Mouse (Mus musculus) lung, embryonic 16.5 days (tissue): ENCODE data around the gene Gm10320. TPM values are rescaled to one million over a fixed set of nuclear protein-coding genes. Genes with fewer than 3 reads are reported as not detected.

Experiments used
- ATAC-seq: fragments of 200-750 bp; cut with Nextera tagmentation; 2 replicates; pipeline ENCODE4 v1.8.0; 2017; ENCODE audit warnings: low read depth, mild to moderate bottlenecking, moderate library complexity
- H3K27ac ChIP-seq: fragments of 300-500 bp; sonication (generic); 2 replicates; pipeline ENCODE4 v1.5.1; 2014; ENCODE audit warnings: mild to moderate bottlenecking, control low read depth, low read length
- H3K27me3 ChIP-seq: fragments of 300-500 bp; sonication (generic); 2 replicates; pipeline ENCODE4 v1.6.1; 2014; ENCODE audit warnings: low read depth, low read length, mixed read lengths; ENCODE audit not compliant: control insufficient read depth, insufficient read depth
- H3K36me3 ChIP-seq: fragments of 300-500 bp; sonication (generic); 2 replicates; pipeline ENCODE4 v1.6.1; 2014; ENCODE audit warnings: low read length; ENCODE audit not compliant: control insufficient read depth, insufficient read depth
- H3K4me1 ChIP-seq: fragments of 300-500 bp; sonication (generic); replicated peaks from 2 replicates; pipeline ENCODE4 v1.6.1; 2014; ENCODE audit warnings: low read length, mixed read lengths; ENCODE audit not compliant: control insufficient read depth, insufficient read depth
- H3K4me2 ChIP-seq: fragments of 300-500 bp; sonication (generic); 2 replicates; pipeline ENCODE4 v1.6.1; 2014; ENCODE audit warnings: low read depth, low read length, control low read depth
- H3K4me3 ChIP-seq: fragments of 300-500 bp; sonication (generic); 2 replicates; pipeline ENCODE4 v1.5.1; 2014; ENCODE audit warnings: mild to moderate bottlenecking, low read length, control low read depth
- H3K9ac ChIP-seq: fragments of 300-500 bp; sonication (generic); 2 replicates; pipeline ENCODE4 v1.6.1; 2014; ENCODE audit warnings: low read length, control low read depth
- H3K9me3 ChIP-seq: fragments of 300-500 bp; sonication (generic); 2 replicates; pipeline ENCODE4 v1.6.1; 2016; ENCODE audit warnings: low read length; ENCODE audit not compliant: control insufficient read depth
- WGBS: fragments of 180-500 bp; shearing (Covaris S2); extraction: QIAGEN DNeasy Blood & Tissue Kit; methylation state at CpG from one replicate; pipeline ENCODE4 v1.1.7; 2014; 5-methylcytosine and 5-hydroxymethylcytosine counted together
- polyA plus RNA-seq: library from polyadenylated mRNA; unstranded; fragments of >200 nt; fragmentation: Nextera tagmentation; extraction: Ambion mirVana; gene quantifications from 2 replicates; pipeline ENCODE4 v1.2.1, GENCODE M21; 2015

Gm10320 gene
- polyA plus RNA-seq, 1 experiment from 2014 or later = 1.2 TPM

- Histone ChIP-seq H3K9ac (no peak overlapping the region), H3K27ac (no peak overlapping the region), H3K9me3 (no peaks in the 10 kb centered on the region), H3K36me3 (no peaks in the 10 kb centered on the region), H3K4me1 (peaks cover 4% of the 10 kb centered on the region), H3K4me3 (no peak overlapping the region), H3K27me3 (no peaks in the 10 kb centered on the region), H3K4me2 (no peak overlapping the region)
- ATAC-seq = no peak
- 38% methylated on average over 4 of the region's 4 CpGs for WGBS
Observed at GRCm38 (mm10) chr13:98476839-98477495, 14.8 kb downstream of the Gm10320 start.

DNA sequence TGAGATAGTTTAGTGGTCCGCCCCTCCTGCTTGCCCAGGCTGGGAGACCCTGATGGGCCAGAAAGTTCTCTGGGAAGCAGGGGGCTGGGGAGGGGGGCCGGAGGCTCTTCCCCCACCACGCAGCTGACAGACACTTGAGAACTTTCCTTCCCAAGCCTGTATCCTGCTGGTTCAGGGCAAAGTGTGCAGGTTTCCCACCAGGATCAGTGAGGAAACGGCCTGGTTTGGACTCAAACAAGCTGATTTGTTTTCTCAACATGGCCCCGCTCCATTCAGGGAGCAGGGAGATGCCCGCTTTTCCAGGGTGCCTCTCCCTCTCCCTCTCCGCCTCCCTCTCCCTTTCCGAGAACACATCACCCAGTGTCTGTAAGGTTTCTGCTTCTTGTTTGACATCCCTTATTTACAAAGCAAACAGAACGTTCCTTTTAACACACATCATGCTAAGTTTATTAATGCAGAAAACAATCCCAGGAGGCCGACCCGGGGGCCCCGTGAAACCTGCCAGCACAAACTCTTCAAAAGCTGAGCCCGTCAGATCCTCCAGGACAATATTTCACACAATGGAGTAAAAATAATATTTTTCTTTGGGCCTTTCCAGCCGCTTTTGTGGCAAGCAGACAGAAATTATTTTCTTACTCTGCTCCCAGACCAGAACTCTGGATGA, 15.5 kb downstream of the Gm10320 start:
- WGBS = 29% methylated on average over 14 of the region's 14 CpGs
- no peak for ATAC-seq
- H3K9ac ChIP-seq = no peak overlapping the region
- no peak overlapping the region for H3K4me3 ChIP-seq
- H3K9me3 ChIP-seq = no peaks in the 10 kb centered on the region
- peaks cover under 1% of the 10 kb centered on the region; the same call in 1 of the 2 replicates for H3K27me3 ChIP-seq
- H3K27ac ChIP-seq = no peak overlapping the region
- H3K36me3 ChIP-seq = no peaks in the 10 kb centered on the region
- no peak overlapping the region for H3K4me2 ChIP-seq
- peaks cover 4% of the 10 kb centered on the region for H3K4me1 ChIP-seq

GRCm38 (mm10) chr13:98475681-98476080, 16.1 kb downstream of the Gm10320 start:
- ATAC-seq = no peak
- no peak overlapping the region for H3K4me2 ChIP-seq
- no peak overlapping the region for H3K27ac ChIP-seq

DNA sequence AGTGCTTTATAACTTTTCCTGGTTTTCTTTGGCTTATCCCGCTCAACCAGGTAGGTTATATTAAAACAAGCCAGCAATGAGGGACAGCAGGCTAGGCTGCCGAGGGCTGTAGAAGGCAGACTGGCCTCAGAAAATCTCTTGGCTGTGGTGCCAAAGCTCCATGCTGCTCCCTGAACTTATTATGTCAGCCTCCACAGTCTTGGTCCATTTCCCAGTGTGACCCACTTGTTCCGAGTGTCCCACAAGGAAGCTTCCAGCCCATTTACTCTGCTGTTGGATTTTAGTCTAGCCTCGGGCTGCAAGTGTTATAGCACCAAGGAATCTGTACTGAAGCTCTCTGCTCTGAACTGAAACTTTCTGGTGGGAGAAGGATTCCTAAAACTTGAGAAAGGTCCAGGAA, 18.8 kb downstream of the Gm10320 start:
- ATAC-seq = no peak
- H3K27me3 ChIP-seq = peaks cover 4% of the 10 kb centered on the region; the same call in 1 of the 2 replicates
- no peaks in the 10 kb centered on the region for H3K36me3 ChIP-seq
- no peak overlapping the region for H3K4me2 ChIP-seq
- H3K4me1 ChIP-seq = peaks cover 4% of the 10 kb centered on the region
- no peak overlapping the region for H3K27ac ChIP-seq
- no peak overlapping the region for H3K9ac ChIP-seq
- H3K4me3 ChIP-seq = no peak overlapping the region
- WGBS = 82% methylated on average over 4 of the region's 4 CpGs
- no peaks in the 10 kb centered on the region for H3K9me3 ChIP-seq

More at GRCm38 (mm10) chr13:98475681-98476080, 16.1 kb downstream of the Gm10320 start:
- Histone ChIP-seq H3K36me3 (no peaks in the 10 kb centered on the region), H3K27me3 (peaks cover 4% of the 10 kb centered on the region; the same call in 1 of the 2 replicates), H3K9me3 (no peaks in the 10 kb centered on the region), H3K9ac (no peak overlapping the region), H3K4me3 (no peak overlapping the region), H3K4me1 (peaks cover 4% of the 10 kb centered on the region)
- 36% methylated on average over 8 of the region's 8 CpGs for WGBS

- Histone ChIP-seq H3K27me3 (peaks cover 4% of the 10 kb centered on the region; the same call in 1 of the 2 replicates), H3K9ac (no peak overlapping the region), H3K27ac (no peak overlapping the region), H3K4me2 (no peak overlapping the region), H3K9me3 (no peaks in the 10 kb centered on the region), H3K4me3 (no peak overlapping the region), H3K36me3 (no peaks in the 10 kb centered on the region), H3K4me1 (peaks cover 4% of the 10 kb centered on the region)
- no peak for ATAC-seq
- 54% methylated on average over 6 of the region's 6 CpGs for WGBS
Observed at GRCm38 (mm10) chr13:98471756-98472155, 20.0 kb downstream of the Gm10320 start.

GRCm38 (mm10) chr13:98470321-98470720, 21.5 kb downstream of the Gm10320 start:
- H3K27ac ChIP-seq = no peak overlapping the region
- WGBS = 37% methylated on average over 12 of the region's 12 CpGs

DNA sequence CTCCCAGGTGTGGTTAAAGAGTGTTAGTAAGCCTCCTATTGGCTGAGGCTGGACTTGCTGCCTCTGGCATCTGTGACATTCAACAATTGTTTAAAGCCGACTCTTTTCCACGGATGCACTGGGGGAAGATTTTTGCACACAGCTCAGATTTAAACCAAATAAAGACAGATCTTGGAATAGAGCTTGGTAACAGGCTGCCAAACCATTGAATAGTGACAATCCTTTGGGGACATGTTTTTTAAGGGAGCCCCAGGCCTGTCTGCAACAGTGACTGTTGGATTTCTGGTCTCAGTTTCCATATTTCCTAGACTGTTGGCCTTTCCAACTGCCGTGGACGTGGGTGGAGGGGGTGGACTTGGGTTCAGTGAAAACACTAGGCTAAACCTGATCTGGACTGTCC, 21.9 kb downstream of the Gm10320 start:
- no peak overlapping the region for H3K4me3 ChIP-seq
- WGBS = 39% methylated on average over 4 of the region's 4 CpGs
- H3K27me3 ChIP-seq = peaks cover 4% of the 10 kb centered on the region; the same call in 1 of the 2 replicates
- no peak overlapping the region for H3K27ac ChIP-seq
- H3K9me3 ChIP-seq = no peaks in the 10 kb centered on the region
- H3K4me2 ChIP-seq = no peak overlapping the region
- no peak for ATAC-seq
- no peak overlapping the region for H3K9ac ChIP-seq
- H3K36me3 ChIP-seq = no peaks in the 10 kb centered on the region
- H3K4me1 ChIP-seq = no peaks in the 10 kb centered on the region

More at GRCm38 (mm10) chr13:98470321-98470720, 21.5 kb downstream of the Gm10320 start:
- Histone ChIP-seq H3K4me1 (no peaks in the 10 kb centered on the region), H3K36me3 (no peaks in the 10 kb centered on the region), H3K4me3 (no peak overlapping the region), H3K27me3 (peaks cover 4% of the 10 kb centered on the region; the same call in 1 of the 2 replicates), H3K9me3 (no peaks in the 10 kb centered on the region), H3K4me2 (no peak overlapping the region), H3K9ac (no peak overlapping the region)
- no peak for ATAC-seq

- Histone ChIP-seq H3K9ac (no peak overlapping the region), H3K9me3 (no peaks in the 10 kb centered on the region), H3K4me2 (no peak overlapping the region), H3K4me3 (no peak overlapping the region), H3K36me3 (no peaks in the 10 kb centered on the region), H3K27me3 (no peaks in the 10 kb centered on the region), H3K4me1 (no peaks in the 10 kb centered on the region), H3K27ac (no peak overlapping the region)
- WGBS = 50% methylated on average over 4 of the region's 4 CpGs
- ATAC-seq = no peak
Observed at GRCm38 (mm10) chr13:98461467-98461866, 30.3 kb downstream of the Gm10320 start.

- peaks cover 6% of the 10 kb centered on the region; the same call in 1 of the 2 replicates for H3K9me3 ChIP-seq
- H3K27me3 ChIP-seq = no peaks in the 10 kb centered on the region
- no peak overlapping the region for H3K4me3 ChIP-seq
- WGBS = 55% methylated on average over 2 of the region's 2 CpGs
- no peaks in the 10 kb centered on the region for H3K4me1 ChIP-seq
- H3K9ac ChIP-seq = no peak overlapping the region
- ATAC-seq = no peak
- H3K36me3 ChIP-seq = no peaks in the 10 kb centered on the region
- H3K27ac ChIP-seq = no peak overlapping the region
- no peak overlapping the region for H3K4me2 ChIP-seq
Observed at GRCm38 (mm10) chr13:98456398-98456797, 35.4 kb downstream of the Gm10320 start.
